Mouse (Mus musculus): ENCODE measurements around the gene Rabgap1l. TPM values are rescaled to one million over a fixed set of nuclear protein-coding genes. Genes with fewer than 3 reads are reported as not detected.

Rabgap1l gene
- total and polyA plus RNA-seq, 3 experiments: 1.8 to 29.5 (median 24.2) TPM

DNA sequence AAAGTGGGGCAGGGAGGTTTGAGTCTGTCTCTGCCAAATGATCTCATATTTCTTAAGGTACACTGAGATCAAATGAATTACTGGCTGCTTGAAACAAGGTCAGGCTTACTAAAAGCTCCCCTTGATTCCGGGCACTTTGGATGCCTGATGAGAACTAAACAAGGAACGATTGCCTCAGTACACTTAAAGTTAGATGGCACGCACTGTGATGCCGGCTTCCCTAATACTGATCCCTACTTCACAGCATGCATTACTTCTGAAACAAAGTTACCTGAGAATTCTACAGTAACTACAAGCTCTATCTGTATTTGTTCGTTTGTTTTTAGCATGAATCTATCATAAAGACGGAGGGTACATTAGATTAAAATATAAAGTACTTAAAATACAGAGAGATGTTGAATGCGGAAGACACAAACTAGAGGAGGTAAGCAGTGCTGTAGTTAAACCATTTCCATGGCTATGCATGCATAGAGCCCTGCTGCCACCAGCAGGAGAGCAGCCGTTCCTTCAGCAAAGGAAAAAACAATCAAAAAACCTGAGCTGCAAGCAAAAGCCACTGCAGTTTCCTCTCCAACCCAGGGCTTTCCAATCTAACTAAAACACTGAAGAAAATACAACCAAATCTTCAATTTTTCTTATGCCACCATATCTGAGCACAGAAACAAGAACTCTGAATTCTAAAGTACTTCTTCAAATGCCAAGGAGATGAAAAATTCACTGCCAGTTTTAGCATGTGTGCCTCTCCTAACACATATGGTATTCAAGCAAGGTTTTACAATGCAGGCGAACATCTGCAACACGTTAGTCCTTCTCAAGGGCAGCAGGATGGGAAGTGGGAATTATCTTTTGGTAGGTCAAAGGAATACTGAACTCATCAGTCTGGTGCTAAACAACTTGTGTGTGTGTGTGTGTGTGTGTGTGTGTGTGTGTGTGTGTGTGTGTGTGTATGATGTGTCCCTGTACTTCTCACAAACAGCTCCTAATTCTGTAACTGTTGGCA is 415.4 kb downstream of the Rabgap1l start:
- peak; percentile 14 for DNase-seq

- no peak for DNase-seq
These were observed 418.5 kb downstream of the Rabgap1l start for GRCm38 (mm10) chr1:160374490-160374889.

- DNase-seq: no peak
These were observed 419.7 kb downstream of the Rabgap1l start for GRCm38 (mm10) chr1:160373306-160373705.

DNA sequence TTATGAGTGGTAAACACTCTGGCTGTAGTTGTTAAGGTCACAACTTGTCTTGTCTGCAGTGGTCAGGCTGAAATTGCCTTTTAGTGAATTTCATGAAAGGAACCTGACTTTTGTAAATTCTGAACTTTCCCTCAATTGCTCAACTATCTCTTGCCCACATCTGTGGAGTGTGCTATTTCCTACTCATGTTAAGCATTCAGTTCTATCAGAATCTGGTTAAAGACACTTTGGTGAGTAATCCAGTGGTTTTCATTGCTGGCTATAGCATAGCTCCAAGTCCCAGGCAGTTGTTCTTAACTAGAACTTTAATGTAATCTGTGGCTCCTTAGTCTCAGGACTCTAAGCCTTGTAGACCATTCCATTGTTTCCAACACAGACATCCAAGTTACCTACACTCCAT is 421.3 kb downstream of the Rabgap1l start:
- DNase-seq: no peak

GRCm38 (mm10) chr1:160370552-160370951 is 422.5 kb downstream of the Rabgap1l start:
- DNase-seq: no peak

- DNase-seq: no peak
These were observed 426.4 kb downstream of the Rabgap1l start for GRCm38 (mm10) chr1:160366615-160367014.

DNA sequence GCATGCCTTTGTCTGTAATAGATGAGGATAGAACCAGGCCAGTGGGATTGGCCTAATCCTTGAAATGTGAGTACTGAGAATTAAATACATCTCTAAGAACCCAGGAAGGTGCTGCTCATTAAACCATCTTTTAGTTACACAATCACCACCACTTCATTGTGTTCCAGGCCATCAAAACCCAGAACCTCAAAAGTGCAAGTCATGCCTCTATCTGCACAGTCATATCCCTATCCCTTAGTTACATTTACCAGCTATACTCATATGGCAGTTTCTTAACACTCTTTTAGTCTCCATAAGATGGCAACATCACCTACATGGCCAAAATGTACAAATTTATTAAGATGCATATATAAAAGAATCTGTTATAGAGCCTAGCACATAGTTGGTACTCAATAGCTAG is 435.7 kb downstream of the Rabgap1l start:
- DNase-seq: no peak

DNA sequence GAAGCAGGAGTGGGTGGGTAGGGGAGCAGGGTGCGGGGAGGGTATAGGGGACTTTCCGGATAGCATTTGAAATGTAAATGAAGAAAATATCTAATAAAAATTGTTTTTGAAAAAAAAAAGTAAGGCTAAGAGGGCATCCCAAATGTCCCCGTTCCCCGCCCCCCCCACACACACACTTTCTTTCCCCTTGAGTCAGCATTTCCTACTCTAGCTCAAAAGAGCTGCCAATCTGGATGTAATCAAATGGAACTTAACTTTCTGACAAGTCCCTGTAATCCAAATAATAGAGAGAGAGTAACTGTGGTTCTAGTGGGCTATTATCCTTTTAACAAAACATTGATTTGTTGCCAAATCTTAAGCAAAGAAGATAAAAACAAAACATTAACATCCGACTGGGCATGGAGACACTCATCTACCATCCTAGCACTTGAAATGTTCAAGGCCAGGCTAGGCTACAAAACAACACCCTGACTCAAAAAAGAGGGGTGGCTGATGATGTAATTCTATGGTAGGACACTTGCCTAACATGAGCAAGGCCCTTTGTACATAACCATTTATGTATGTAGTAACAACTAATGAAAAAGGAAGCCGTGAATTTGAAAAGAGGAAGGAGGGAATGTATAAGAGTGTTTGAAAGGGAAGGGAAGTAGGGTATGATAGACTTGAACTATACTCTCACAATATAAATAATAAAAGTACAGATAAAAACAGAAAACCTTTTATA is 439.1 kb downstream of the Rabgap1l start:
- DNase-seq: no peak

GRCm38 (mm10) chr1:160352309-160352708 is 440.7 kb downstream of the Rabgap1l start:
- DNase-seq: no peak

DNA sequence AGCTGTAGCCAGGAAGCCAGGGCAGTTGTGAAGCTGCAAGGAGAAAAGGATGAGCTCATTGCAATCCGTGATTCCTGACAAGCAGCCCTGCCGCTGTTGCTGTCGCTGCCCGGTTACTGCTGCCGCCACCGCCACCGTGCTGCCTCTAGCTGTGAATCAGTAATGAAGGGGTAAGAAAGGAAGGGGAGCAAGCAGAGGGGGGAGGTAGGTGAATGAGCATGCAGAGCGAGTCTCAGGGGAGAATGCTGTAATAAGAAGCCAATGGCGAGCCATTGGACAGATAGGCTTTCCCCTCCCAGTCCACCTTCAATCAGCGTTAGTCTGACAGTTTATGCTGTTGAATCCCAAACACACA is 441.2 kb downstream of the Rabgap1l start:
- DNase-seq: peak; percentile 53

GRCm38 (mm10) chr1:160351146-160351879 is 441.7 kb downstream of the Rabgap1l start:
- DNase-seq: no peak

GRCm38 (mm10) chr1:160340653-160341052 is 452.4 kb downstream of the Rabgap1l start:
- DNase-seq: no peak

DNA sequence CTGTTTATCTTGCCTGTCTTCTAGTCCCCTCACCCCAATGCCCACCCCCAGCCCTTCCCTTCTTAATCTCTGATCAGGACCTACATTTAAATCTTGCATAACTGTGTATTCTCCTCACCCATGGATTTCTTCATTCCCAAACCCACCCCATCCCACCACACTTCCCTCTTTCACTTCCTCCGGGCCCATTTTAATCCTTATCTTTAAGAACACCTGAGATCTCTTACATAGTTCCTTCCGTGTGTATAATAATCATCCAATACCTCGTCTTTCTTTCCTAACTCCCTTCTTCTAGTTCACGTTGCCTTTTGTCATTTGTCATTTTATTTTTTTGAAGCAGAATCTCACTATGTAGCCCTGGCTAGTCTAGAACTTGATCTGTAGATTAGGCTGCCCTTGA is 453.6 kb downstream of the Rabgap1l start:
- DNase-seq: no peak

DNA sequence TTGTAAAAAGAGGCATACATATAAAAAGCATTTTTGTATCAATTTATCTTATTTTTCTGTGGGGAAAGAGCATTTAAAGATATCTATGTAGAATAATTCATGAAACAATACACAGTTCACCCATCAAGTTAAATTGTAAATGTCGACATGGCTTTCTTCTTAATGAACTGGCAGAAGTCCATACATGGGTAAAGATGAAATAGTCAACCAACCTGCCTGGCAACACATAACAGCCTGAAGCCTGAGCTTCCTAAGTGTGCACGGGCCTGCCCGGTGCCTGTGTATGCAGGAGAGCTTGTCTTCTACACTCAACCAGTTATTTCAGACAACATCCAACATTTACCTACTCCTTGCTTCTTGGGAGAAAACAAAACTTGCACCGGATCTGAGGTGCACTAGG is 458.2 kb downstream of the Rabgap1l start:
- DNase-seq: no peak

GRCm38 (mm10) chr1:160330828-160331227 is 462.2 kb downstream of the Rabgap1l start:
- DNase-seq: no peak

DNA sequence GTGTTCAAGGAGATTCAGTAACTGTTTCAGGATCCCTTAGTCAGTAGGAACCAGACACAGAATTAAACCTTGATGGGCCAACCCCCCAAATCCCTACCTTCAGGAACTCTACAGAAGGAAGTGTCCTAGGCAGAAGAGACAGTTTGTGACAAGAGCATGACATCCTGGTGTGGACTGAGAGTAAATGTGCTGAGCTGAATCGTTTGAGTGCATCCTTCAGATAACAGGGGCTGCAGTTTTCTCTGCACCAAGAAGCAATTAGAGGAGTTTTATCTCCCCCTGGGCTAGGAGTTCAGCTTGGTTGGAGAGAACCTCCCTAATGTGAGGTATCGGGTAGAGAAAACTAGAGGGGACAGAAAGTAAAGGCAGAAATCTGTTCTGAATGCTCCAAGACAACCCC is 462.8 kb downstream of the Rabgap1l start:
- no peak for DNase-seq

GRCm38 (mm10) chr1:160329788-160330187 is 463.2 kb downstream of the Rabgap1l start:
- no peak for DNase-seq

DNA sequence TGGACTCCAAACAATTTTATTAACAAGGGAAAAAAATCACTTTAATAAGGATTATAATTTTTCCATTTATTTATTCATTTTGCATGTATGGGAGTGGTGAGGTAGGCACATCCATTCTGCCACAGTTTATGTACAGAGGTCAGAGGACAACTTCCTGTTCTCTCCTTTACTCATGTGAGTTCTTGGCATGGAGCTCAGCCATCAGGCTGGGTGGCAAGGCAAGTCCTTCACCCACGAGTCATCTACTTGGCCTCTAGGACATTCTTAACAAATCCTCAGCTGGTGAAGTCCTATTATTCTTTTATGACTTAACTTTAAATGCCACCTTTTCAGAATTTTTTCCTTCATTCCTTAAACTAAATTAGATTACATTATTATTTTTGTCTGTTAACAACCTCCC is 465.5 kb downstream of the Rabgap1l start:
- DNase-seq: no peak

DNA sequence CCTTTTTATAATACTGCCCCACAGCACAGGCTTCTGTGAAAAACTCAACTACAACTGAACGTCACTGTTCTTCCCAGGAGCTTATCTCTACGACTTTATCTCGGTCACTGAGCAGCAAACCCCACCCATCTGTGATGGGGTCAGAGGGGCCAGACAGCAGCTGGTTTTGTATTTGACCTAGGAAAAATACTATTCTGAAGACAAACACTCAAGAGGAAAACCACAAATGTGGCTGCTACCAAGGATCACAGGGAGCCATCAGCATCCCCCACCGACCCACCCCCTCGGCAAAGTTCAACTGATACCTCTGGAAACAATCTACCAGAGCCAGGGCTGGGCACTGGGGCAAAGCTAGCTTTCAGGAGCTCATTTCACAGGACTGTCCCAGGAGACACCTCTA is 467.5 kb downstream of the Rabgap1l start:
- no peak for DNase-seq

DNA sequence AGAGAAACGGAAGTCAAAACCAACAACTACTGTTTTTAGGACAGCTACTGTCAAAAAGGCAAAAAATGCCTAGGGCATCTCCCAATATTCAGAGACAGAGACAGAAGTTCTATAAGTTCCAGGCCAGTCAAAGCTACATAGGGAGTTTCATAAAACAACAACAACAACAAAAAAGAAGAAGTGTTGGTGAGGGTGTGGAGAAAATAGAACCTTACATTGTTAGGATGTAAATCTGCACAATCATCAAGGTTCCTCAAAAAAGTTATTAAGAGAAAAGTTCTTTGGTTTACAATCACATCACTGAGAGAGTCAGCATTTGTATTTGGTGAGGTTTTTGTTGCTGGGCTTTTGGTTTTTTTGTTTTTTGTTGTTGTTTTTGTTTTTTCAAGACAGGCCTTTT is 472.3 kb downstream of the Rabgap1l start:
- no peak for DNase-seq

- DNase-seq: no peak
These were observed 474.8 kb downstream of the Rabgap1l start for GRCm38 (mm10) chr1:160318057-160318725.

- DNase-seq: no peak
These were observed 476.8 kb downstream of the Rabgap1l start for GRCm38 (mm10) chr1:160316239-160316638.
